Mouse (Mus musculus): ENCODE measurements around the gene Rpp30.

The Rpp30 gene

DNA sequence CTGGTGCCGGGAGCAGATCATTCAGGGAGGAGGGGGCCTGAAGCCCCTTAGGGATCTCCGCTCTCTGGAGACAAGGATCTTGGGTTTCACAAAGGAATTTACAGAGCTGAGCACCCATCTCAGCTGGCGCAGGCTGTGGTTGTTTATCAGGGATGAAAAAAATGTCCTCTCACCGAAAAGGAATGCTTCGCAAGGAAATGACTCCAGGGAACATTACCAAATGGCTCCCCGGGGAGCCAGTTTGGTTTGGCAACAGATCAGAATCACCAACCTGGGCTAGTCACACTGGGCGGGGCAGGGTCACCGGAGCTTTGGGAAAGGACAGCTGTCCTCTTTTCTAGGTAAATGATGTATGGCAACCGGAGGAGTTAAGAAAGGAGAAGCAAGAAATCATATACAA lies 45.7 kb downstream of the Rpp30 start:
- no peak for DNase-seq

- no peak for DNase-seq
Measured at GRCm38 (mm10) chr19:36129643-36130042, 46.1 kb downstream of the Rpp30 start.

DNA sequence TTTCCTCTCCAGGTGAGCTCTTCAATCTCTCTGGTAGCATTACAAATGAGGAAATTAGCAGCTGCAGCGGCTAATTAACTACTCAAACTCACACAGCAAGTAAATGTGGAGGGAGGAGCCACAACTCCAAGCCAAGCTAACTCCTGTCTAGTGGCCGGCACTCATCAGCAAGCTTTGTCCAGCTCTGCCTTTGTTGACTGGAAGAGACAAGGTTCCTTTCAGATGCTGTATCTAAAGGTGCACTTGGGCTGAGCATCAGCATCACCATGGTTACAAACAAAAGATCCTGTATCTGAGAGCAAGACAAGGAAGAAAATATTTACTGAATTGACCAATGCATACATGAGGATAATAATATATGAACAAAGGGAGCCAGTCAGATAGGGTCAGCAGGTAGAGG lies 46.7 kb downstream of the Rpp30 start:
- DNase-seq = no peak

GRCm38 (mm10) chr19:36131990-36132389 lies 48.5 kb downstream of the Rpp30 start:
- no peak for DNase-seq

- no peak for DNase-seq
Measured at GRCm38 (mm10) chr19:36133064-36133463, 49.5 kb downstream of the Rpp30 start.

GRCm38 (mm10) chr19:36133731-36134130 lies 50.2 kb downstream of the Rpp30 start:
- DNase-seq = no peak

- DNase-seq = no peak
Measured at GRCm38 (mm10) chr19:36143571-36143970, 60.1 kb downstream of the Rpp30 start.

DNA sequence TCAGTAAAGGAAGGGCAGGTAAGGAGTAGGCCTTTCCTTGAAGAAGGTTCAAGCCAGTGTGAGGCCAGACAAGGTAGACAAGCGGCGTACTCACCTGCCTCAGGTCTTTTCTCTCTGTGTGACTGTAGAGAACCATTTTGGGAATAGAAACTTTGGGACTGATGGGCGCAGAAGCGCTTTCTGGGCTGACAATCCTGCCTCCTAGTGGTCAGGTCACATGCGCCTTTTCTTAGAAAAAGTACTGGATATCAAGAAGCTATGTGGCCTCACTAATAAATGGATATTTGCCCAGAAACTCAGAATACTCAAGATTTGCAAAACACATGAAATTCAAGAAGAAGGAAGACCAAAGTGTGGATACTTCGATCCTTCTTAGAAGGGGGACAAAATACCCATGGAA lies 65.1 kb downstream of the Rpp30 start:
- no peak for DNase-seq

- no peak for DNase-seq
Measured at GRCm38 (mm10) chr19:36150241-36151007, 66.9 kb downstream of the Rpp30 start.

All from B cell, adult 2 months (primary cell).